Mouse (Mus musculus): ENCODE data around the gene Eid2.
"Not testable (repeated sequence)": the region's sequence is repeated elsewhere in the genome, so short reads cannot be mapped to it uniquely, and the experiment has no call there.

Gene Eid2

DNA sequence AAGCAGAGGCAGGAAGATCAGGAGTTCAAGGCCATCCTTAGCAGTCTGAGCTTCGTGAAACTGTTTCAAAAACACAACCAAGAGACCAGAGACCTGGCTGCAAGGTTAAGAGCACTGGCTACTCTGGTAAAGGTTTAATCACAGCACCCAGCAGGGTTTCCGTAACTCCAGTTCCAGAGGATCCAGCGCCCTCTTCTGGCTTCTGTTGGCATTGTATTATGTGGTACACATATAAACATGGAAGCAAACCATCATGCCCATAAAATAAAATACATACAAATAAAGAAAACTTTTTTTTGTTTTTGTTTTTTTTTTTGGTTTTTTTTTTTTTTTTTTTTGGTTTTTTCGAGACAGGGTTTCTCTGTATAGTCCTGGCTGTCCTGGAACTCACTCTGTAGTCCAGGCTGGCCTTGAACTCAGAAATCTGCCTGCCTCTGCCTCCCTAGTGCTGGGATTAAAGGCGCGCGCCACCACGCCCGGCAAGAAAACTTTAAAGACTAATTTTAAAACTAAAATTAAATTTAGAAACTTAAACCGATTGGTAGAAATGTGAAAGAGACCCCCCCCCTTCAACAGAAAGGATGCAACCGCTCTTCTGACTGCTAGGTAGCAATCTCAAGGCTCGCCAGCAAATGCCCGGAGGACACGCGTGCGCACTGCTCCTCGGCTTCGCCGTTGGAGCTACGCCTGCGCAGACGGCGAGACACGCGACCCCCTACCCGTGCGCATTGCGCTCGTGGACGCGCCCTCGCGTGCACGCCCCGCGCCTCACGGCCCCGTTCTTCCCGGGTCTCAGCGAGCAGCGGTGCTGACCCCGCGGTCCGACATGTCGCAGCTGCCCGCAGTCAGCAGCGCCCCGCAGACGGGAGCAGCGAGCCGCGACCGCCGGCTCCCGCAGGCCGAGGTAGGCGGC, at the start of gene Eid2:
Eid2 (plus strand) TSS at position 753 of the 913 bp plus-strand sequence.
- peak; percentile 72 for DNase-seq

GRCm38 (mm10) chr7:28218951-28219740, 48.5 kb upstream of the Eid2 start:
- DNase-seq: not testable (repeated sequence)

DNA sequence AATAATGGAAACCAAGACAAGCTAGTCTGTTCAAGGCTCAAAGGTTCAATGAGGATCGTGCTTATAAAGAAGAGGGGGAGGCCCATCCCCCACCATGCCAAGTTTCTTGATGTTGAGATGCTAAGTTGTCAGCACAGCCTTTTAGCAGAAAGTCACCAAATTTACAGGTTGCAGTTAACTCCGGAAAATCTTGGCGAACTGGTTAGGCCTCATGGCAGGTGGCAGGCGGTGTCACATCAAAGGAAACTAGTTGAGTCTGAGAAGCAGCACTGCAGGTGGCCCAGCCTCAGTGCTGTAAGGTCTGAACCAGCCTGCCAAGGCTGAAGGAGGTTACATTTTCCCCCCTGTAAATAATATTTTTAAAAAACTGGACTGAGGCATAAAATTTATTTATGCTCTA, 40.8 kb upstream of the Eid2 start:
- peak; percentile 43 for DNase-seq

DNA sequence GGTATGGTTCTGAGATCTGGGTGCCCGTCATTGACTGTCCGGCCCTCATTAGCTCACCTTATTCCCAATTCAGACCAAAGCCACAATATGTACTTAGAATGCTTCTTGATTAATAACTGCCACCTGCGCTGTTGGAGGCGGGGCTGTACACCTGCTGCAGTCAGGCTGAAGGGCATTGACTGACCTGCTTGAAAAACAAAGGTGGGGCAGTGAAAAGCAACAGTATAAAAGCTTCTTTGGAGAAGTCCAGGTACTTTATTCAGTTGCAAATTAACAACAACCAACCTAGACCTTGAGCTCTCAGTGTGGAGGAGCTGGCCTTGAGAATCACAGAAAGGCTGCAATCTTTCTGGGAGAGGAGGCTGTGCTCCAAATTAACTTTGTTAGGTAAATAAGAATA, 40.3 kb upstream of the Eid2 start:
- not testable (repeated sequence) for DNase-seq

- DNase-seq: not testable (repeated sequence)
Observed at GRCm38 (mm10) chr7:28243943-28244342, 23.7 kb upstream of the Eid2 start.

- no peak for DNase-seq
Observed at GRCm38 (mm10) chr7:28248957-28249356, 18.7 kb upstream of the Eid2 start.

DNA sequence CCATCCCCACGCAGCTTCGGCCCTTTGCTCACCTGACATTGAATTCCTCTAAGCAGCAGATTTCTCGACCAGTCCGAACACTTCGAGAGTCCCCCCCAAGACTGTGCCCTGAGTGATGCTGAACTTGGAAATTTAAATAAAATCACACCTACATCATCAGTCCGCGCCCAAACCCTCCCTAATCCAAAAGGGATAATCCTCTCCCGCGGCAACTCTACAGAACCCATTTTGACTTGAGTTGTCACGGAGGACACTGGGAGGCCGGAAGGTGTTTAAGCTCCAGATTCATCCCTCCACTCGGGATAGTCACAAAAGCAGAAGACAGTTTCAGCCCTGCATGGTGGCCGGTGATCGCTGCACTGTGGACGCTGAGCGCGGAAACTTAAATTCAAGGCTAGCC, 15.7 kb upstream of the Eid2 start:
- no peak for DNase-seq

DNA sequence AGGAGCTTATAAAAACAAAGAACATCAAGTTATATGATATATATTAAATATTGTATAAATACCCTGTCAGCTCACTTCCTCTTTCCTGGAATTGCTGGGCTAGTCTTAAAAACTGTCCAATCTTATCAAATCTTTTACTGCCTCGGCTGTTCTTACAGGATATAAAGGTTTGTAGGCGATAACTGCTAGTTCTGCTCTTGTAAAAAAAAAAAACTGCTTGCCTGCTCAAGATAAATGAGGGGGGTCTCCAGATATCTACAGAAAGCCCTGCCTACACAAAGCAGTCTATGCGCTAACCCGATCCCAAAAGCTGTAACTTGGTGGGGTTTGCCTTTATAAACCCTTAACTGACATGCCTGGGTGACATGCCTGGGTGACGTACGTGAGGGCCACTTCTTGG, 13.1 kb upstream of the Eid2 start:
- no peak for DNase-seq

DNA sequence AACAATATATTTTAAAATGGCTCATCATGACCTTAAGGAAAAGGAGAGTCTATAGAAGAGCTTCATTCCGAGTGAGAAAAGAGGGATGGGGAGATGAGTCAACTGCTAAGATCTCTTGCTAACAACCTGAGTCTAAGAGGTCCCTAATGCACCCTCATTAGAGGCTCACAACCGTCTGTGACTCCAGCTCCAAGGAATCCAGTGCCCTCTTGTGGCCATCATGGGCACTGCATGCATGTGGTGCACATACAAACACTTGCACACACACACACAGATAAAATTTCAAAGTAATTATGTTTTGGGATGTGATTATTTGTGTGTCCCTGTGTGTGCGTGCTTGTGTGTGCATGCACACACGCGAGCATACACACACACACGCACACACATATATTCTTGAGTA, 12.2 kb upstream of the Eid2 start:
- DNase-seq: no peak

GRCm38 (mm10) chr7:28262861-28263260, 4.8 kb upstream of the Eid2 start:
- DNase-seq: no peak

DNA sequence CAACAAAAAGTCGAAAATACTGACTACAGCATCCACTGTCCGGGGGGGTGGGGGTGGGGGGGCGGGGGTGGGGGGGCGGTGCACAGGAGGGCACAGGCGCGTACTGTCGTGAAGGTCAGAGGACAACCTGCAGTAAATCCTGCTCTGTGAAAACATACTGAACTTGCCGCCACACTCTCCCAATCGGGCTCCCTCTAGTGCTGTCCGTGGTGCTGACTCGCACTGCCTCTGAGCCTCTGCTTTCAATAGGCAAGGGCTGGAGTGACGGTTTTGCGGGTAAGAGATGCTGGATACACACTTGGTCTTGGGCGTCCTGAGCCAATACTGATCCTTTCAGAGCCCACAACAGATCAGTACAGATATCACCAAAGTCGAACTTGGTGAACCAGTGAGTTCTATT, 3.9 kb upstream of the Eid2 start:
- DNase-seq: peak; percentile 71

DNA sequence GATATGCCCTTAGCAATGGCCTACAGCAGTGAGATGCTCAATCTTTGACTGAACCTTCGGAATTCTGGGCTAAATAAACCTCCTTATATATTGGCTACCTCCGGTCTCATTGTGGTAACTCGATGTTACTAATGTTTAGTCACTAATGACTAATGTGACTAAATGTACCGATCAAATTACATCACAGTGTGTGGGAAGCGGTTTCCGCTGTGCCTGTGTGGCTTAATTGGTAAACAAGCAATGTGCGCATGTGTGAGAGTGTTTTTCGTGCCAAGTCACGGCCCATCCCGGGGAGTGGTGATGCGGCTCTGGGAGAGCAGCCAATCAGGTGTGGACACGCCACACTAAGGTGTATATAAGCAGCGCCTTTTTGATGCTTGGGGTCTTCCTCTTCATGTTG, 2.3 kb upstream of the Eid2 start:
- DNase-seq: no peak

- peak; percentile 47 for DNase-seq
Observed at GRCm38 (mm10) chr7:28268042-28268531, 406 bp downstream of the Eid2 start.

GRCm38 (mm10) chr7:28268576-28268975, 895 bp downstream of the Eid2 start:
- DNase-seq: no peak

GRCm38 (mm10) chr7:28269355-28269754, 1.7 kb downstream of the Eid2 start:
- DNase-seq: no peak

DNA sequence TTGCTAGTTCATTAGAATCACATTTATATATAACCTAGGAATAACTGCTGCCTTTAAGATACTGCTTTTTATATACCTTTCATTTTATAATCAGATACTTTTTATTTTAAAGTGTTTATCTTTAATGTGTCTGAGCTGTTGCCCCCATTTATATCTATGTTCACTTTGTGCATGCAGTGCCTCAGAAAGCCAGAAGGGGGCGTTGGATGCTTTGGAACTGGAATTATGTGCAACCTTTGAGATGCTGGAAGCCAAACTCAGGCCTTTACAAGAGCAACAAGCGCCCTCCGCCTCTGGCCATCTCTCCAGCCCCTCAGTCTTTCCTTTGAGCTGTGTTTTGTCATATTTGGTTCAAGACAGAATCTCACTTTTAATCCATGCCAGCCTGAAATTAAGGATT, 4.1 kb downstream of the Eid2 start:
- no peak for DNase-seq

DNA sequence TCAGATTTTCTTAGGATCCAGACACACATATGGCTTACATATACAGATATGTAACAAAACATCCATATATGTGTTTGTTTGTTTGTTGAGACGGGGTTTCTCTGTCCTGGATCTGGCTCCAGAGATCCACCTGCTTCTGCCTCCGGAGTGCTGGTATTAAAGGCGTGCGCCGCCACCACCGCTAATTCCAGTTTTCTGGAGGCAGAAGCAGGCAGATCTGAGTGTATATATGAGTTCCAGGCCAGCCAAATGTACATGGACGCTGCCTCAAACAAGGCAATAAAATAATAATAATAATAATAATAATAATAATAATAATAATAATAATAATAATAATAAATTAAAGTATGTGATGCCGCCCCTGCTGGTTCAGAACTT, 9.5 kb downstream of the Eid2 start:
- DNase-seq: no peak

- peak; percentile 95 for DNase-seq
Observed at GRCm38 (mm10) chr7:28277615-28278278, 10.1 kb downstream of the Eid2 start, which contains the start of gene Eid2b. Gene Eid2b, plus strand, starts transcription at chr7:28277739.

GRCm38 (mm10) chr7:28278279-28278652, 10.6 kb downstream of the Eid2 start:
- no peak for DNase-seq

- peak; percentile 38 for DNase-seq
Observed at GRCm38 (mm10) chr7:28280630-28281029, 12.9 kb downstream of the Eid2 start.

DNA sequence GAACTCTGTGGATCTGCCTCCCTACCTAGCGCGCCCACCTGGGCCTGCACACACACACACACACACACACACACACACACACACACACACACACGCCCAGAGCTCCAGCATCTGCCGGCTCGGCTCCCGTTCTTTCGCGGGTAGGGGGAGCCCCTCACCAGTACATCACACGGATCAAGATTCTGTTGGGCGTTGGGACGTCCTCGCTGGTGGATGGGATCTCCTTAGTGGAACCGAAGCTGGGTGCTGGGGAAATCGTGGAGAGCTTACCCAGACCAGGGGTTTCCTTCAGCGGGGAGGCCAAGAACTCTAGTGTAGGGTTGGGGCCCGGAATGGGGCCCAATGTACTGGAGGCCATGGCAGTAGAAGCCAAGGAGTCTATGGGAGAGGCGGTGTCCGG, 22.5 kb downstream of the Eid2 start:
- DNase-seq: peak; percentile 14

DNA sequence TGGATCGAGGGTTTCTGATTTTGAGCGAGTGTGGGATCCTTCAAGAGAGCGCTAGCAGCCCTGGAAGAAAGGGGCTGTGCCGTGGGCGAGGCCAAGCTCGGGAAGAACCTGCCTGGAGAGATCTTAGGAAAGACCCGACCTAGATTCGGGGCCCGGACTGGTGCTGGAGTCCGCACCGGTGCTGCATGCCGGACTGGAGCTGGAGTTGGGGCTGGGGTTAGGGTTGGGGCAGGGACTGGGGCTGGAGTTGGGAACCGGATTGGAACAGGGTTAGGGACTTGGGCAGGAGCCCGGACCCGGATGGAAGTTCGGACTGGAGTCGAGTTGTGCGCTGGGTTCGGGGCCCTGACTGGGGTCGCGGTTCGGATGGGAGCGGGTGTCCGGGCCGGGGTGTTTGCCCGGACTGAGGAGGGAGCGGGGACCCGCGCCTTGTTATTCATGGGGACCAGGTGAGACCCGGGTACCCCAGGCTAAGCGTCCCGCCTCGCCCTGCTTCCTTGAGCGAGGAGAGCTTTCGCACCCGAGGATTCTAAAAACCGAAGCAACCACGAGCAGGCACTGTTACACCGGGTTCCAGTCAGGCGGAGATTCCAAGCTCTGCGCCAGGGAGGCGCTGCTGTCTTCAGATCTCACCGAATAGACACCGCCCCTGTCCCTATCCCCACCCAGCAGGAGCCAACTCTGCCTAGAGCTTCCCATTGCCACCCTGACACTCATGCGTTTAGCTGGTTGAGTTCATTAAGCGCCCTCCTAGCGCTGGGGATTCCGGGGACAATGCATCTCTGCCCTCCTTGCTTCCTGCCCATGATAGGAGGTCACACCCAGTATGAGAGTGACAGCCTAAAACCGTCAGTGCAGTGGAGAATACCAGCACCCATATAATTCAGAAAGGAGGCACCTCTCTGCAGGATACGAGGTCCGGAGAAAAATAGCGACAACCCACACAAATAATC, 23.2 kb downstream of the Eid2 start, which contains the start of gene Selenov:
Selenov (minus strand) TSS at position 549 of the 953 bp plus-strand sequence.
- DNase-seq: no peak

Data from thymus, postnatal 25 days (tissue).